Mouse (Mus musculus): ENCODE data around the gene Gdnf. TPM values are rescaled to one million over a fixed set of nuclear protein-coding genes. Genes with fewer than 3 reads are reported as not detected.

The Gdnf gene
- polyA plus RNA-seq, 2 experiments: 0.01 to 0.06 TPM

DNA sequence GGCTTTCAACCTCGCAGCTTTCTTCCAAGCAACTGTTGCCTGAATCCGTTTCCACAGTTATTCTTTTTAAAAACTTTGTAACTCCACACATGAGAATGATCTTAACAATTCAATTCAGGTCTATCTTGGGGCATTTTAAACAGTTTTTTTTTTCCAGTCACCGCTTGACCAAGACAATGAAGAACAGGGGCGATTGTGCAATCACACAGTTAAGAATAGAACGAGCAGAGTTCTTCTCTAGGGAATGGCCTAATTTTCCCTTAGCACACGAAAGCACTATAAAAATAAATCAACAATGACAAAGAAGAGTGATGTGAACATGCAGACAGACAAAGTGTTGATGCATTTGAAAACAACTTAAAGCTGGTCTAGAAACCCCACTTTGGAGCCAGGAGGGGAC lies 65.2 kb downstream of the Gdnf start:
- H3K9me3 ChIP-seq (ENCODE audit: control insufficient read depth, low read length): no peaks in the 10 kb centered on the region
- H3K36me3 ChIP-seq (replicated peaks; ENCODE audit: control insufficient read depth, insufficient read depth, low read depth): no peaks in the 10 kb centered on the region
- no peak overlapping the region for H3K4me2 ChIP-seq (ENCODE audit: low read depth)
- H3K27ac ChIP-seq: no peak overlapping the region
- no peaks in the 10 kb centered on the region for H3K4me1 ChIP-seq (replicated peaks; ENCODE audit: control insufficient read depth in 2 of 2, insufficient read depth in 2 of 2, low read length in 1 of 2)
- no peaks in the 10 kb centered on the region for H3K27me3 ChIP-seq (ENCODE audit: control insufficient read depth, insufficient read depth, low read length)
- H3K9ac ChIP-seq (replicated peaks): no peak overlapping the region
- WGBS (ENCODE audit: insufficient replicate concordance): 56% methylated on average over 6 of the region's 6 CpGs
- ATAC-seq (ENCODE audit: insufficient read depth): no peak
- no peak for DNase-seq (ENCODE audit: low read depth in 3 of 3, low spot score in 3 of 3)
- TF ChIP-seq EP300 (IDR thresholded peaks at IDR 0.05; ENCODE audit: low read depth) (no peak), CTCF (IDR thresholded peaks at IDR 0.05; ENCODE audit: low read depth) (no peak)
- no peak overlapping the region for H3K4me3 ChIP-seq (ENCODE audit: insufficient read depth in 1 of 2, low read depth in 2 of 2, low read length in 2 of 2)

DNA sequence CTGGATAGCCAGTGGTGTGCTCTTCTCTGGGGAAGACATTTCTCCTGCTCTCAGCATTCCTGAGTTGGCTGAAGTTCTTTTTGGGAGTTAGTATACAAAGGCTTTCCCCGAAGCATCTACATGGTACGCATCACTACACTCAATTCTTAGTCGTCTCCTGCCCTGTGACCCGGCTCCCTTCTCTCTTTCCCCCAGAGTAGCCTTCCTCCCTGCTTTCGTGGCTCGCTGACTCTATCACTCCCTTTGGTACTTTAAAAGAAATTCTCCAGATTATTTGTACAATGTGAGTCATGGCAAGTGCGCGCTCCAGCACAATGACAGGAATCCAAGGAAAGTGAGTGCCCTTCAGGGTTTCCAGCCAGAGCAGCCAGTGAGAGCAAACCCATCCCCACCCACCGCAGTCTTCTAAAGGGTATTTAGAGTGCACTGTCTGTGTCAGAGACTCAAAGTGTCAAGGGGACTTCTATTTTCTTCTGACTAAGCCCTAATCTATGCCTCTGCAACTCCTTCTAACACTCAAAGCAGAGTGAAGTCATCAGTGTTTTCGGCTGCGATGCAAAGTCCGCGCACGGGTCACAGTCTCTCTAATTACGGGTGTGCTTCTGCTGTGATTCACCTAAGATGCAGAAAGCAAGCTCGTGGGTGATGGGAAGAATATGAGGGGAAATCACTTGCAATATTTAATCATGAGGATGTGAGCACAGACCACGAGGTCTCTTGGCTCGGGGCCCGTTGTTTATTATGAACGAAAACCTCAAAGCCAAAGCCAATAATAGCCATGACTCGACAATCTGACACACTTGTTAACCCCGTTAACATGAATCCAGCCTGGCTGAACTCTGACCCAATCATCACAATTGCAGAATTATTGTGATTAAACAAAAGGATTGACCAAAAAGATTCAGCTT lies 67.2 kb downstream of the Gdnf start:
- Histone ChIP-seq H3K27me3 (ENCODE audit: control insufficient read depth, insufficient read depth, low read length) (no peaks in the 10 kb centered on the region), H3K36me3 (replicated peaks; ENCODE audit: control insufficient read depth, insufficient read depth, low read depth) (no peaks in the 10 kb centered on the region), H3K4me3 (ENCODE audit: insufficient read depth in 1 of 2, low read depth in 2 of 2, low read length in 2 of 2) (no peak overlapping the region), H3K4me1 (replicated peaks; ENCODE audit: control insufficient read depth in 2 of 2, insufficient read depth in 2 of 2, low read length in 1 of 2) (no peaks in the 10 kb centered on the region), H3K27ac (no peak overlapping the region), H3K9ac (replicated peaks) (no peak overlapping the region), H3K9me3 (ENCODE audit: control insufficient read depth, low read length) (no peaks in the 10 kb centered on the region), H3K4me2 (ENCODE audit: low read depth) (no peak overlapping the region)
- 72% methylated on average over 22 of the region's 22 CpGs for WGBS (ENCODE audit: insufficient replicate concordance)
- DNase-seq (ENCODE audit: low read depth in 3 of 3, low spot score in 3 of 3) (no peak), ATAC-seq (ENCODE audit: insufficient read depth) (no peak)
- TF ChIP-seq EP300 (IDR thresholded peaks at IDR 0.05; ENCODE audit: low read depth): no peak
- TF ChIP-seq CTCF (IDR thresholded peaks at IDR 0.05; ENCODE audit: low read depth): no peak

DNA sequence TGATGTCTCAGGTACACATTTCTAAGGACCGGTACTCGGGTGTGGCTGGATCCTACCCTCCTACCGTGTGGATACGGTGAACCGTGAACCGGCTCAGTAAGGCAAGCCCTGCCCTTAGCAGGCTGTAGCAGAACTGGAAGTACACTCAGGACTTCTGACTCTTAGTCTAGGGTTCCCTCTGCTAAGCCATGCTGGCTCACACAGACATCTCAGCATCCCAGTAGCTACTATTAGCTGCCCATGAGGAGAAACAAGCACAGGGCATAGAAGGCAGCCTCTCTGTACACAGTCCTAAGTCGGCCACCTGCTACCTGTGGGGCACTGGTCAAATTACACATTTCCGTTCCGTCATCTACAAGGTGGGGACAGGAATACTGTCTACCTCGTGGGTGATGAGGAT lies 68.2 kb downstream of the Gdnf start:
- H3K36me3 ChIP-seq (replicated peaks; ENCODE audit: control insufficient read depth, insufficient read depth, low read depth): no peaks in the 10 kb centered on the region
- WGBS (ENCODE audit: insufficient replicate concordance): 78% methylated on average over 10 of the region's 10 CpGs
- TF ChIP-seq CTCF (IDR thresholded peaks at IDR 0.05; ENCODE audit: low read depth) (no peak), EP300 (IDR thresholded peaks at IDR 0.05; ENCODE audit: low read depth) (no peak)
- no peaks in the 10 kb centered on the region for H3K9me3 ChIP-seq (ENCODE audit: control insufficient read depth, low read length)
- no peak overlapping the region for H3K4me2 ChIP-seq (ENCODE audit: low read depth)
- H3K27me3 ChIP-seq (ENCODE audit: control insufficient read depth, insufficient read depth, low read length): no peaks in the 10 kb centered on the region
- no peak overlapping the region for H3K4me3 ChIP-seq (ENCODE audit: insufficient read depth in 1 of 2, low read depth in 2 of 2, low read length in 2 of 2)
- no peaks in the 10 kb centered on the region for H3K4me1 ChIP-seq (replicated peaks; ENCODE audit: control insufficient read depth in 2 of 2, insufficient read depth in 2 of 2, low read length in 1 of 2)
- no peak overlapping the region for H3K9ac ChIP-seq (replicated peaks)
- H3K27ac ChIP-seq: no peak overlapping the region
- ATAC-seq (ENCODE audit: insufficient read depth): no peak
- no peak for DNase-seq (ENCODE audit: low read depth in 3 of 3, low spot score in 3 of 3)

DNA sequence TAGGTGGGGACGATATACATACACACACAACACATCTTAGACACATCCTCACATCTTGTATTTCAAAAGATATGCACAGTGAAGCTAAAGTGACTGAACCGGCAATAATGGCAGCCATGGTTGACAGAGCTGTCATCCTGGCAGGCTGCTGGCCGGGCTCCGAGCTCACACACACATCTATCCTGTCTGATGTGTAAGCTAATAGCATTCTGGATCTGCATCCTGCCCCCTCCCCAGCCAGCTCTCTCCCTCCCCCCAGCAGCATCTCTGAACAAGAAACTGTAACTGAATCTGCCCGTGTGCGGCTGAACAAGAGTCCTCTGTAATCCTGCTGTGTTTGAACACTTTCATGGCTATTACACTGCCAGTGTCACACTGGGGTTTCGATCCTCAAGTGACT lies 69.3 kb downstream of the Gdnf start:
- no peaks in the 10 kb centered on the region for H3K36me3 ChIP-seq (replicated peaks; ENCODE audit: control insufficient read depth, insufficient read depth, low read depth)
- no peaks in the 10 kb centered on the region for H3K27me3 ChIP-seq (ENCODE audit: control insufficient read depth, insufficient read depth, low read length)
- no peak for DNase-seq (ENCODE audit: low read depth in 3 of 3, low spot score in 3 of 3)
- H3K4me2 ChIP-seq (ENCODE audit: low read depth): no peak overlapping the region
- H3K27ac ChIP-seq: no peak overlapping the region
- 76% methylated on average over 7 of the region's 7 CpGs for WGBS (ENCODE audit: insufficient replicate concordance)
- H3K4me1 ChIP-seq (replicated peaks; ENCODE audit: control insufficient read depth in 2 of 2, insufficient read depth in 2 of 2, low read length in 1 of 2): no peaks in the 10 kb centered on the region
- no peak for ATAC-seq (ENCODE audit: insufficient read depth)
- no peak overlapping the region for H3K4me3 ChIP-seq (ENCODE audit: insufficient read depth in 1 of 2, low read depth in 2 of 2, low read length in 2 of 2)
- H3K9me3 ChIP-seq (ENCODE audit: control insufficient read depth, low read length): no peaks in the 10 kb centered on the region
- no peak overlapping the region for H3K9ac ChIP-seq (replicated peaks)
- TF ChIP-seq EP300 (IDR thresholded peaks at IDR 0.05; ENCODE audit: low read depth): no peak

DNA sequence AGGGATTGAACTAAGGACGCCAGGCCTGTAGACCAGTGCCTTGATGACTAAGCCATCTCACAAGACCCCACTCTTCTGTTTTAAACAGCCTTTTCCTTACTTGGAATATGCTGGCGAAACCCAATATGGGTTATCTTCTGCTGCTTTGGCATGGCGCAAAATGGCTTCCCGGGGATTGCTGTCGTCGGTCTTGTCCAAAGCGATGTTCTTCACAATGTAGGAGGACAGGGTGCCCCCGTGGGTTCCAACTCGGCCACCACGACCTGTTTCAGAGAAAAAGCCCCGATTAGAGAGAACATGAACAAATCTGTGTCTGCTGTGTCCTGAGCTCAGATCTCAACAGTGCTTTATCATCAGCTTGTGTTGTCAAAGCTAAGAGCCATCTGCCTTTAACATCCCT lies 73.5 kb downstream of the Gdnf start:
- H3K4me3 ChIP-seq (ENCODE audit: insufficient read depth in 1 of 2, low read depth in 2 of 2, low read length in 2 of 2): no peak overlapping the region
- no peak for ATAC-seq (ENCODE audit: insufficient read depth)
- H3K4me1 ChIP-seq (replicated peaks; ENCODE audit: control insufficient read depth in 2 of 2, insufficient read depth in 2 of 2, low read length in 1 of 2): no peaks in the 10 kb centered on the region
- no peak overlapping the region for H3K9ac ChIP-seq (replicated peaks)
- no peaks in the 10 kb centered on the region for H3K9me3 ChIP-seq (ENCODE audit: control insufficient read depth, low read length)
- H3K27ac ChIP-seq: no peak overlapping the region
- TF ChIP-seq CTCF (IDR thresholded peaks at IDR 0.05; ENCODE audit: low read depth): no peak
- no peak for TF ChIP-seq EP300 (IDR thresholded peaks at IDR 0.05; ENCODE audit: low read depth)
- 79% methylated on average over 11 of the region's 11 CpGs for WGBS (ENCODE audit: insufficient replicate concordance)
- no peaks in the 10 kb centered on the region for H3K36me3 ChIP-seq (replicated peaks; ENCODE audit: control insufficient read depth, insufficient read depth, low read depth)
- H3K27me3 ChIP-seq (ENCODE audit: control insufficient read depth, insufficient read depth, low read length): no peaks in the 10 kb centered on the region
- DNase-seq (ENCODE audit: low read depth in 3 of 3, low spot score in 3 of 3): no peak
- H3K4me2 ChIP-seq (ENCODE audit: low read depth): no peak overlapping the region
